Mouse (Mus musculus) testis, postnatal 10 days (tissue): Measurements from ENCODE around the gene Mlx.
A peak's percentile ranks its signal among the peaks of the same experiment; 100 is the strongest.

Source experiments
- DNase-seq: peaks from one replicate; pipeline ENCODE4 v3.0.0; 2021; ENCODE audit warnings: low spot score

Mlx gene

GRCm38 (mm10) chr11:101086756-101087681 is at the start of gene Mlx:
Gene Mlx, plus strand, starts transcription at chr11:101087277.
- DNase-seq, result peak; percentile 90

DNA sequence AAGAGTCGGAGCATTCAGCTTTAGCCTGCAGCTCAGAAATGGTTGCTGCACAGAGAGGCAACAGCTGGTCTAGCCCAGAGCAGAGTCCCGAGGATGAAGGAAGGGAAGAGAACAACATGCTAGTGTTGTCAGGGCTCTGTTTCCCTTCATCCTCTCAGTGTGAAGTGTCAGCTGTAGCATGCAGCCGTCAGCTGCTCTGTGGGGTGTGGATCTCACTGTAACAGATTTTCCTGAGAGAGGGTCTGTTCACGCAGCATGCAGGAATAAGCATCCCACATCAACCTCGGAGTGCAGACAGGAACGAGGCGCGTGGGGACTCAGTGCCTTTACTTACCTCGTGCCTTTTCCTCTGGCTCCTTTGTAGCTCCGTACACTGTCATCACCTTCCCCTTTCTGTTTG is 49.3 kb upstream of the Mlx start:
- DNase-seq, result no peak

GRCm38 (mm10) chr11:101045826-101046225 is 41.3 kb upstream of the Mlx start:
- DNase-seq, result no peak

- no peak for DNase-seq
Observed at GRCm38 (mm10) chr11:101046440-101046839, 40.6 kb upstream of the Mlx start.

- no peak for DNase-seq
Observed at GRCm38 (mm10) chr11:101047502-101047901, 39.6 kb upstream of the Mlx start.

GRCm38 (mm10) chr11:101050359-101050758 is 36.7 kb upstream of the Mlx start:
- DNase-seq, result no peak

DNA sequence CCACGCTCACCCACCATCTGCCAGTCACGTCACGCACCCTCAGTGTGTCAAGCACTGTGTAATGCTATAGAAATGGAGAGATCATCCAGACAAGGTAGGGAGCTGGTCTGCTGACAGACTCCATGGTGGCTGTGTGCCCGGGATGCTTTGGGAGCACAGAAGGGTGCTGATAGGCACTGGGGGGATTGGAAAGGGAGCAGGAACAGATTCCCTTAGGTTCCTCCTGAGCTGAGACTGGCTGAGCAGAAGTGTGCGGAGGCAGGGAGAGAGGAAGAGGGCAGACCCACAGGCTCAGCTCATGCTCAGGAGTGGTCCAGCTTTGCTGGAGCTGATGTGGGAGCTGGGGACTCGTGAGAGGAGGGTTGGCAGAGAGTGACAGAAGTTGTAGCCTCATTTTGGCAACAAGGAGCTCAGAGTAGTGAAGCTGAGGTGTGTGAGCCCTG is 36.0 kb upstream of the Mlx start:
- no peak for DNase-seq

- no peak for DNase-seq
Observed at GRCm38 (mm10) chr11:101051617-101052016, 35.5 kb upstream of the Mlx start.

DNA sequence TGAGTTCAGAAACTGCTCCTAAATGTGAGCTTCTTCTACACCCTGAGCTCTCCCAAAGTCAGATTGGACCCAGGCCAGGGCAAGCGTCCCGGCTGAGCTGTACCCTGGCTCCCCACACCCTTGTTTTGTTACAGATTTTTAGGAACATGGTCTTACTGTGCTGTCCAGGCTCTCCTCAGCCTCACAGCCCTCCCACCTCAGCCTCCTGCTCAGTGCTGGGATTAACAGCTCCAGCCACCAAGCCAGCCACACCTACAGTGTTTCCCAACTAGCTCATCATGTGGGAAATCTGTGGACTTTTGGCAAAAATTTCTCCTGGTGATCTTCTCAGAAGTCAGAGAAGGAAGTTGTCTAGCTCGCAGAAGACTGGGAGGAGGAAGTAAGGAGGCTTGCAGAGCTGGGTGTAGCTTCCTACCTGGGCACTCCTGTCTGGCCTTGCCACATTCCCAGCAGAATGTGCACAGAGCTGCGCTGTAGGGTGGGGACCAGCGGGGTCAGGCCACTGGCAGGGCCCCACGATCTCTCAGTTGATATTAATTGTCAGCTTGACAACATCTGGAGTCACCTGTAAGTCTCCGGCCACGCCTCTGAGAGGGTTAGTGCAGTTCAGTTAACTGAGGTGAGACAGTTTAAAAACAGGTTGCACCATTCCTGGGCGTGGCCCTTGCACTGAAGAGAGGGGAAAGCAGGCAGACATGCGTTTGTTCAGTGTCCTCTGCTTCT is 34.2 kb upstream of the Mlx start:
- DNase-seq, result peak; percentile 82

DNA sequence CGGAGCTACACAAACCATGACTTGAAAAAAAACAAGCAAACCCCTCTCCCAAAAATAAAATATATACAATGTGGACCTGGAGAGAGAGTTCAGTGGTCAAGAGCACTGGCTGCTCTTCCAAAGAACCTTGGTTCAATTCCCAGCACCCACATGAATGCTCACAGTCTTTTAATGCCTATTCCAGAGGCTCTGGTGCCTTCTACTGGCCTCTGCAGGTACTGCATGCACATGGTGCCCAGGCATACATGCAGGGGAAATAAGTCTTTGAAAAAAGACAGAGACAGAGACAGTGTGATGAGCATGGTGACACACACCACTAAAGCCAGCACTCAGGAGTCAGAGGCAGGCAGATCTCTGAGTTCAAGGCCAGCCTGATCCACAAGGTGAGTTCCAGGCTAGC is 33.1 kb upstream of the Mlx start:
- no peak for DNase-seq

DNA sequence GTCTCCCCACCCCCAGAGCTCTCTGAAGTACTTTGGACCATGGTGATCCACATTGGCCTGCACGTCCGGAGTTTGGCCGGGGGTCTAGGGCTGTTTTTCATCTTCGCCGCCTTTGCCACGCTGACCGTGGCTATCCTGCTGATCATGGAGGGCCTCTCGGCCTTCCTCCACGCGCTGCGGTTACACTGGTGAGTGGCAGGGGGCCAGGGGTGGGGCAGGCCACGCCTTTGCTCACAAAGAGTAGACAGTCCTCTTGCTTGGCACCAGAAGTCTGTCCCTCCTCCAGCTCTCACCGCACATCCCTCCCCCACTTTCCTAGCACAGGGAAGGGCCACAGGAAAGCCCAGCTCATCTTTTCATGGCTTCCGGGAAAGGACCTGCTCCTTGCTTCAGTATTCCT is 31.7 kb upstream of the Mlx start:
- DNase-seq, result no peak

DNA sequence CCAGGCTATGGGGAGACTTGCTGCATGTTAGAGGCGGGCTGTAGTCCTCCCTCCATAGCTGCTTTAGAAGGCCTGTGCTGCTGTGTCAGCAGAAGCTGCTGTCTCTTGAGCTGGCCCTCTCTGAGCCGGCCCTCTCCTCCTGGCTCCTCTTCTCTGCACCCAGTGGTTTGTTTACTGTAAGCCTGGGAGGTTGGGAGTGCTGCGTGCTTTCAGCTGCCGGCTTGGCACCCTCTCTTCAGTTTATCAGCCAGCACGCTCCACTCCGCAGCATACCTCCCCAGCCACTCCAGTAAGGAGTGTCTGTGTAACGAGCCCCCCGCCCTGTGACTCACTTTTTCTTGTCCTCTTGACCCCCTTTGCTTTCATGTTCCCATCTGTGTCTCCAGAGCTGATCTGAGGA is 30.2 kb upstream of the Mlx start:
- DNase-seq, result no peak

- DNase-seq, result peak; percentile 92
Observed at GRCm38 (mm10) chr11:101057860-101058259, 29.2 kb upstream of the Mlx start.

- no peak for DNase-seq
Observed at GRCm38 (mm10) chr11:101058726-101059125, 28.4 kb upstream of the Mlx start.

GRCm38 (mm10) chr11:101059473-101059872 is 27.6 kb upstream of the Mlx start:
- no peak for DNase-seq

DNA sequence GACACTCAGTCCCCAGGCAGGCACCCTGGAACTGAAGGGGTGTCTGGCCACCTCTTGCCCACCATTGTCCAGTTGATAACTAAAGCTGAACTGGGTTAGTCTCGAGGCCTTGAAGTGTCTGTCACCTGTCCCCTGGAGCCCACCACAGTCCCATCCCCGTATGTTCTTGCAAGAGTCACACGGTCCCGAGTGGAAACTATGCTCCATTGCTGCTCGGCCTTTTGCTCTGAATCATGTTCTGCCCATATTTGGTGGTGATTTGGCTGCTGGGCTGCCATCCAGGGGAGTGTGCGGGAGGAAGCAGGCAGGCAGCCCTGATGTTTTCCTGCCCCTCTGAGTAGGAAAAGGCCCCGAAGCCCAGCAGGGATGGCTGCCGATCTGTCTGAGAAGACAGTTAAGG is 27.0 kb upstream of the Mlx start:
- DNase-seq, result peak; percentile 80

- no peak for DNase-seq
Observed at GRCm38 (mm10) chr11:101061049-101061448, 26.0 kb upstream of the Mlx start.

DNA sequence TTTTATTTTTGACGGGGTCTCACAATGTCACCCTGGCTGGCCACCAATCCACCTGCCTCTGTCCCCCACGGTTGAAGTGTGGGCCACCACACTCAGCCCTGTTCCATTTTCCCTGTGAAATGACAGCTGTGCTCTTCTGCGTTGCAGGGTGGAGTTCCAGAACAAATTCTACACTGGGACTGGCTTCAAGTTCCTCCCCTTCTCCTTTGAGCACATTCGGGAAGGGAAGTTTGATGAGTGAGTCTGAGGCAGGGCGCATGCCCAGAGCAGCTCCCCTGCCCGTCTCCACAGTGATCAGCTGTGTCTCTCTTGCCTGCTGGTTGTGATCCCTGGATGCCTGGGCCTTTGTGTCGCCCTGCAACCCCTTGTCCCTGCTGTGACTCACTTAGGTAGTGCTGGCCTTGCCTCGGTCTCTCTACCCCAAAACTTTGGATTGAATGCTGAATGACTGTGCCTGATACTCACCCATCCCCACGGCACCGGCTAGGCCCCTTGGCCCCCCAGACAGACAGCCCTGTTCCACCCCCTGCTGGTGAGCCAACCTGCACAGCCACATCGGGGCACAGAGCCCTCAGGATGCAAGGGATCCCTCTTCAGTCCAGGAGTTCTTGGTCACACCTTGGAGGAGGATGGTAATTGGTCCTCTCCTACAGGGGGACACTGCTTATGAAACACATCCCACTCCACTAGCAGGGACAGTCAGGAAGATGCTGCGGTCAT is 24.8 kb upstream of the Mlx start:
- no peak for DNase-seq

DNA sequence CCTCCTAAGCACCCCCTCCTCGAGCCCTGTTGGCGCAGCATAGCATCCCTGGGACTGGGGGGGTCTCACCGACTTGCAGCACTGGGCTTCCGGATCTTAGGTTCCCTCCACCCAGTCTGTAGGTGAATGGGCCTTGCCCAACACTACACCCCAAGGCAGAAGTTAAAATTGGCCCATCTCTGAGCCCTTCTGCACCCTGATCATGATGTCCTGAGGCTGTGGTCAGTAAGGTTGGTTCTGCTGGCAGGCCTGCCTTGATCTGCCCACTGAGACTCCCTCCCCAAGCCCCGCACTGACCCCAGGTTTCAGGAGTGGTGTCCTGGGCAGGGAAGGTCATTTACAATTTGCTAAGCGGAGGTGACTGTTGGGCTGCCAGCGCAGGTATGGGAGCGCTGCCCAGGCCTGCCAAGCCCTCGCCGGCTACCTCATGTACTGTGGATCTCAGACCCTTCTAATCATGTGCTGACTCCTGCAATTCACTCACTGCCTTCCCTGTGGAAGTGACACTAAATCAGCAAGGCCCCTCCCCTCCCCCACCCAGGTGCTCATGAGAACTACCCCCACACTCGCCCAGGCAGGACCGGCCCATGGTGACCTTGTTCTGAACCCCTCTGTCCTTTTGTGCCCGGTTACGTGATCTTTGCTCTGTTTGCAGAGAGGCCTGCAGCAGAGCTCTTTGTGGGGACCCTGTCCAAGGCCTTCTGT is 24.0 kb upstream of the Mlx start:
- no peak for DNase-seq

GRCm38 (mm10) chr11:101063676-101064327 is 23.3 kb upstream of the Mlx start:
- peak; percentile 68 for DNase-seq

GRCm38 (mm10) chr11:101064462-101064861 is 22.6 kb upstream of the Mlx start:
- DNase-seq, result no peak
